Mouse (Mus musculus): ENCODE measurements around the gene Mrpl10. TPM values are rescaled to one million over a fixed set of nuclear protein-coding genes. Genes with fewer than 3 reads are reported as not detected.

Mrpl10 gene
- polyA plus RNA-seq (2015; fragmentation: Nextera tagmentation; extraction: Ambion mirVana) = 59.4 and 62.0 TPM in 2 replicates

DNA sequence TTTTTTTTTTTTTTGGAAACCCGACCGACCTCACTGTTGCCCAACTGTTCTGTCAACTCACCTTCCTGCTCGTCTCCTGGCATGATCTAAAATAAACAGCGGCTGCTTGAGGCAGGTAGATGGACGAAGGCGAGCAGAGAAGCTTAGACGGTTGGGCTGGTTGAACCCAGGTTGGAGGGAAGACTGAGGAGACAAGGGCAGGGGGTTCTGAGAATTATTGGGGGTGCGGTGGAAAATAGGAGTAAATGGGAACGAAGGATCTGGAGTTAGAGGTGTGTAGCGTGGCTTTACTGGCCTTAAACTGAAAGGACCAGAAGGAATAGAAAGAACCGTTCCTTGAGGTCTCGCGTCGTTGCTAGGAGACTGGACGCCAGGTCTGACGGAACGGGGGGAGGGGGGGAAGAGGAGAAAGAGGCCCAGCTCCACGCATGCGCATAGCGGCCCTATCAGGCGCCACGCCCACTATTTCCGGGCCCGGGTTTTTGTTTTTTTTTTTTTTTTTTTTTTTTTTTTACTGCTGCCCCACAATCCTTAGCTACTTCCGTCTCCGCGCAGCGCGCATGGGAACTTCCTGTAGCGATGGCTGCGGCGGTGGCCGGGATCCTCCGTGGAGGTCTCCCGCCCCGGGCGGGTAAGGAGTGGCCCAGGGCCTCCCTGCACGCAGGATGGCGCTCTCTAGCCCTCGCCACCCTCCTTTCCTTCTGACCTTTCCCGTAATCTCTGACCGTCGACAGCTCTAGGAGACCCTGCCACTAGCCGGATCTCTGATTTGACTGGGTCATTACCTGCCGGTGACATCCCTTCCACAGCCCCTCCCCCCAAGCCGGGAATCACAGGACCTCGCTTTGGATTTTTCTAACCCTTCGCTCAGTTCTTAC, at the start of gene Mrpl10, which contains the start of gene Lrrc46:
Gene Mrpl10, plus strand, starts transcription at position 539 of the 878 bp plus-strand sequence.
Gene Lrrc46, minus strand, starts transcription at position 386 of the 878 bp plus-strand sequence.
- peak; percentile 89 for ATAC-seq (ENCODE audit: low FRiP score)
- H3K4me2 ChIP-seq = peak within 1 kb of the TSS; percentile 81
- no peaks in the 10 kb centered on the region for H3K27me3 ChIP-seq
- H3K4me3 ChIP-seq = peak within 1 kb of the TSS; percentile 76
- no peaks in the 10 kb centered on the region for H3K9me3 ChIP-seq
- H3K9ac ChIP-seq = peak within 1 kb of the TSS; percentile 90
- H3K4me1 ChIP-seq (replicated peaks) = peaks cover 23% of the 10 kb centered on the region
- under 1% methylated on average over 48 of the region's 48 CpGs for WGBS
- H3K36me3 ChIP-seq = peaks cover 21% of the 10 kb centered on the region
- H3K27ac ChIP-seq = peak within 1 kb of the TSS; percentile 88

DNA sequence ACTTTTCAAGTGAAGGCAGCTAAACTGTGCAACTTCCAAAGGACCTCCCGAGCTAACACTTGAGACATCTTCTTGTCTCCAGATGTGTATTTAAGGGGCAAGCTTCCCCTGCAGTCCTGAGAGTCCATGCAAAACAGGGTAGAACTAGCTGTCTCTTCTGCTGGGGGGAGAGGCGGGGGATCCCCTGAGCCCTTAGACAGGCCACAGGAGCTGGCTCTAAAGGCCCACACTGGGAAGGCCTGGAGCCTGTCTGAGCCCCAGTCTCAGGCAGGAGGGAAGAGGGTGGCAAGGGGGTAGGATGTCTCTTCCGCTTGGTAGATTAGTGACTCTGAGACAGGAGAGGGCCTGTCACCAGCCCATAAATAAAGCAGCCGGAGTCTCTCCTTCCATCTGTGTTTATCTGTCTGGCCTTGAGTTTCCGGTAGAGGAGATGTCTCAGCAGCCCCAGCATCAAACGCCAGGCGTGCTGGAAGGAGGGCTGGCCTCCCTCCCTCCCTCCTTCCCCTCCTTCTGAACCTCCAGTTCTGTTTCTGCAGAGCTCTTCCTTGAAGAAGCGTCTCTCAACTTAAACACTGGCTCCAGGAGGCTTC, 48.5 kb upstream of the Mrpl10 start:
- Histone ChIP-seq H3K4me1 (replicated peaks) (peaks cover 32% of the 10 kb centered on the region), H3K27me3 (peaks cover 27% of the 10 kb centered on the region), H3K36me3 (no peaks in the 10 kb centered on the region), H3K4me3 (no peak overlapping the region), H3K4me2 (no peak overlapping the region), H3K9me3 (no peaks in the 10 kb centered on the region), H3K27ac (no peak overlapping the region), H3K9ac (peak overlapping the region; percentile 43)
- WGBS = 54% methylated on average over 8 of the region's 8 CpGs
- no peak for ATAC-seq (ENCODE audit: low FRiP score)

DNA sequence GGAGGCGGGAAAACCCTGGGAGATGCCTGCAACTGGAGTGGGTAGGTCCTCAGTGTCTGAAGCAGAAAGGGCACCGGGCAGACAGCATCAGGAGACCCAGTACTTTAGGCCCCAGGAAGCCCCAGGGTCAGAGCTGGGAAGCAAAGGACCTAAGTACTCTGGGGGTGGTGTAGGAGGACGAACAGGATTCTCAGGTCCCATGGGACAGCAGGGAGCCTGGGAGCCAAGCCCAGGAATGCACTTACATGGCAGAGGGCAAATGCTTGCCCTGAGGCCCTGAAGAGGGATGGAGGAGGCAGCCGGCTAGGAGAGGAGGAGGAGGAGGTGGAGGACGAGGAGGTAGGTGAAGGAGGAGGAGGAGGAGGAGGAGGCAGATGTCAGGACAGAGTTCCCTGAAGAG, 46.3 kb upstream of the Mrpl10 start:
- no peak overlapping the region; the same call in 1 of the 2 replicates for H3K9ac ChIP-seq
- no peak overlapping the region for H3K27ac ChIP-seq
- H3K9me3 ChIP-seq = no peaks in the 10 kb centered on the region
- WGBS = 25% methylated on average over 5 of the region's 5 CpGs
- peaks cover 26% of the 10 kb centered on the region for H3K27me3 ChIP-seq
- H3K4me1 ChIP-seq (replicated peaks) = peaks cover 25% of the 10 kb centered on the region
- no peak overlapping the region for H3K4me3 ChIP-seq
- ATAC-seq (ENCODE audit: low FRiP score) = no peak
- no peaks in the 10 kb centered on the region for H3K36me3 ChIP-seq
- H3K4me2 ChIP-seq = no peak overlapping the region

DNA sequence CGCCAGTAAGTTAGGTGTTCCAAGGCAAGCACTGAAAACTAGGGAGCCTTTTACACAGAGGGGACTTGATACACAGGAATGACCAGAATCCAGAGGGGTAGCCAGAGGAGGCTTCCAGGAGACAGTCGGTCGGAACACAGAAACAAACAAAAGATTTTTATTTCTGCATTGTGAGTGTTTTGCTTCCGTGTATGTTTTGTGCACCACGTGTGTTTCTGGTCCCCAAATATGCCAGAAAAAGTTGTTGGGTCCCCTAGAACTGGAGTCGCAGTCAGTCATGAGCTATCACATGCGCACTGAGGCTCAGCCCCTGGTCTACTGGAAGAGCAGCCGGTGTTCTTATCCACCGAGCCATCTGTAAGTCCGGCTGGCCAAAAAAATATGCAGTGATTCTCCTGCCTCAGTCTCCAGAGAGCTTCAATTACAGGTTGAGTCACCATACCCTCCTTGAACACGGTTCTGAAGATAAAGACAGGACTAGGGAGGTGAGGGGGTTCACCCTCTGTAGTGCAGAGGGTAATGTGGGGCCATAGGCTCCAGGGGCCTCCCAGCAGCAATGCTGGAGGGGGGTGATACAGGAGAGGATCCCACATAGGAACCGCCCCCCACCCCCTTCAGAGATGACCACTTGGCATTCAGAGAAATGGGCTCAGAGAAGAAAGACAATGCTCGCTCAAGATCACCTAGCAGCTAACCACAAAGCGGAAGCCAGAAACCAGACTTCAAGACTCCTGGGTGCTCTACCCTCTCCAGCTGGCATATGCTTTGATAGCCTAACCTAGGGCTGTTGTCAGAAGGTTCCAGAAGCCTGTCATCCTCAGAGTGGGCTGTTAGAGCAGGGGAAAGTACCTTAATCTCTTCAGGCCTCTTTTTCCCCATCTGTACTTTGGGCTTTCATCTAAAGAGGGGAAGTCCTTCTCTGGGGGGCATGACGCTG, 45.3 kb upstream of the Mrpl10 start:
- no peak overlapping the region for H3K4me3 ChIP-seq
- H3K4me2 ChIP-seq = no peak overlapping the region
- H3K27me3 ChIP-seq = peaks cover 27% of the 10 kb centered on the region
- WGBS = 81% methylated on average over 15 of the region's 15 CpGs
- ATAC-seq (ENCODE audit: low FRiP score) = no peak
- no peak overlapping the region for H3K27ac ChIP-seq
- peaks cover 25% of the 10 kb centered on the region for H3K4me1 ChIP-seq (replicated peaks)
- H3K9ac ChIP-seq = no peak overlapping the region
- no peaks in the 10 kb centered on the region for H3K36me3 ChIP-seq
- no peaks in the 10 kb centered on the region for H3K9me3 ChIP-seq

DNA sequence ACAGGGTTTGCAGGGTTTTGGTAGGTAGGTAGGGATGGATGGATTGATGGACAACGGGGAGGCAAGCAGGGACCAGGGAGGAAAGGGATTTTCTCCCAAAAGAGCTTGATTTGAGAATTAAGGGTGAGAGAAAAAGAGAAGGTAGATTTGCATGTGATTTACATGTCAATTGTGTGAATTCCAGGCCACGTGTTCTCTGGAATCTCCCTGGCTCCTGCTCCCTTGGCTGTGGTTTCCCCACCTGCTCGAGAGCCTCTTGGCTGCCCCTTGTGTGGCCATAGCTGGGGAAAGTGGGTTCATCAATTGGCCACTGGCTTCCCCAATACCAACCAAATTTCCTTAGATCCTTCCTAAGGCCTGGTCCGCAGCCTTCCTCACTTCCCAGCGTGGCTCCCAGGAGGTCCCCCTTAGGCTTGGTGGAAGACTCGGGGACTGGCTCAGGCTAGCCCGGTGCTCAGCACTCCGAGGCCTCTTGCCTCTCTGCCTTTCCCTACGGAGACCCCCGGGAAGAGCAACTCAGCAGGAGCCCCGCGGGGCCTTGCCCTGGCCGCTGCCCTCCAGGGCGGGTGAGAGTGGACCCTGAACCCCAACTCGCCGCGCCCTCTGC, 44.5 kb upstream of the Mrpl10 start:
- H3K4me3 ChIP-seq = peak overlapping the region; percentile 37
- 9% methylated on average over 17 of the region's 17 CpGs for WGBS
- peak overlapping the region; percentile 73 for H3K9ac ChIP-seq
- peaks cover 25% of the 10 kb centered on the region for H3K4me1 ChIP-seq (replicated peaks)
- peak; percentile 7; the same call in 1 of the 2 replicates for ATAC-seq (ENCODE audit: low FRiP score)
- 0 out of 2 replicates have a peak overlapping the region, but pooled peaks have one; percentile 23 for H3K27ac ChIP-seq
- peaks cover 30% of the 10 kb centered on the region; the same call in 1 of the 2 replicates for H3K27me3 ChIP-seq
- no peaks in the 10 kb centered on the region for H3K36me3 ChIP-seq
- no peaks in the 10 kb centered on the region for H3K9me3 ChIP-seq
- peak overlapping the region; percentile 61 for H3K4me2 ChIP-seq

DNA sequence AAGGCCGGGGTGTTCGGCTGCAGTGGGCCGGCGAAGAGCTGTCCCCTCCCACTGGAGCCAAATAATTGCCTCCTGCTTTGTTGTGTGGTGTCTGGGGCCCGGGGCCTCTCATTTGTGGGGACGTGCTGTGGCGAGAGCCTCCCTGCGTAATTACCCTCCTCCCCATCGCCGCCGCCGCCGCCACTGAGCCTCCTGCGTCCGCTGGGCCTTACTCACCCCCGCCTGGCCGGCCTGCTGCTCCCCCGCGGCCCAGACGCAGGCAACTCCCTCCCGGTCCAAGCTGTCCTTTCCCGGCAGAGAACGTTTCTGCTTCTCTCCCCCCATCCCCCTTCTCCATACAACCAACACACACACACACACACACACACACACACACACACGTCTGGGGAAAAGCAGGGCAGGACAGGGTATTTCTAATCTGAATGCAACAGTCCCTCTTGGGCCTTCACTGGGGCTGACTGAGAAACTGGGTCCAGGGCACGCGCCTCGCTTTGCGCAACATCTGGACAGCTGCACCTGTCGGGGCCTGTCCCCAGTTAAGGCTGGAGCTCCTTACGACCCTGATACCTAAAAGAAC, 43.9 kb upstream of the Mrpl10 start:
- H3K36me3 ChIP-seq = no peaks in the 10 kb centered on the region
- WGBS = 7% methylated on average over 27 of the region's 30 CpGs
- H3K4me1 ChIP-seq (replicated peaks) = peaks cover 25% of the 10 kb centered on the region
- 0 out of 2 replicates have a peak overlapping the region, but pooled peaks have one; percentile 23 for H3K27ac ChIP-seq
- peak overlapping the region; percentile 61 for H3K4me2 ChIP-seq
- H3K9ac ChIP-seq = peak overlapping the region; percentile 73
- H3K4me3 ChIP-seq = peak overlapping the region; percentile 37
- peak; percentile 49; the same call in 1 of the 2 replicates for ATAC-seq (ENCODE audit: low FRiP score)
- H3K9me3 ChIP-seq = no peaks in the 10 kb centered on the region
- H3K27me3 ChIP-seq = peaks cover 35% of the 10 kb centered on the region; the same call in 1 of the 2 replicates

DNA sequence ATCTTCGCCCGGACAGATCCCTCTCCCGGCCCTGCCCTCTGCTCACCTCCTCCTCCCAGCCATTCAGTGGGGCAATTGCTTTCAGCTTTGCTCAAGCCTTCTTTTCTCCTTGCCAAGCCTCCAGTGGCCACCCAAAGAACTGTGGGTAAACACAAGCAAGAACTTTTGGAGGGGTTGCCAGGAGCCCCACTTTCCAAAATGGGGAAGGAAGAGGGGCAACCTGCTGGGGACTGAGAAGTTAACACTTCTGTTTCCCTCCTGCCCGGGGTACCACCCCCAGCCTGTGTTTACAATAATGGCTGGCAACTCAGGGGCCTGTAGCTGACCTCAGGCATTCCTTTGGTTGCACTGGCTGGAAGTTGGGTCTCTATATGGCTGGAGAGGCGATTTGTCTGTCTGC, 38.2 kb upstream of the Mrpl10 start:
- H3K27me3 ChIP-seq = peaks cover 59% of the 10 kb centered on the region
- no peak overlapping the region for H3K9ac ChIP-seq
- H3K4me1 ChIP-seq (replicated peaks) = 0 out of 2 replicates have a peak, but pooled peaks cover 4% of the 10 kb centered on the region
- no peak overlapping the region for H3K4me2 ChIP-seq
- no peaks in the 10 kb centered on the region for H3K9me3 ChIP-seq
- H3K27ac ChIP-seq = no peak overlapping the region
- no peak for ATAC-seq (ENCODE audit: low FRiP score)
- WGBS = 27% methylated on average over 5 of the region's 5 CpGs
- no peaks in the 10 kb centered on the region for H3K36me3 ChIP-seq
- no peak overlapping the region for H3K4me3 ChIP-seq

DNA sequence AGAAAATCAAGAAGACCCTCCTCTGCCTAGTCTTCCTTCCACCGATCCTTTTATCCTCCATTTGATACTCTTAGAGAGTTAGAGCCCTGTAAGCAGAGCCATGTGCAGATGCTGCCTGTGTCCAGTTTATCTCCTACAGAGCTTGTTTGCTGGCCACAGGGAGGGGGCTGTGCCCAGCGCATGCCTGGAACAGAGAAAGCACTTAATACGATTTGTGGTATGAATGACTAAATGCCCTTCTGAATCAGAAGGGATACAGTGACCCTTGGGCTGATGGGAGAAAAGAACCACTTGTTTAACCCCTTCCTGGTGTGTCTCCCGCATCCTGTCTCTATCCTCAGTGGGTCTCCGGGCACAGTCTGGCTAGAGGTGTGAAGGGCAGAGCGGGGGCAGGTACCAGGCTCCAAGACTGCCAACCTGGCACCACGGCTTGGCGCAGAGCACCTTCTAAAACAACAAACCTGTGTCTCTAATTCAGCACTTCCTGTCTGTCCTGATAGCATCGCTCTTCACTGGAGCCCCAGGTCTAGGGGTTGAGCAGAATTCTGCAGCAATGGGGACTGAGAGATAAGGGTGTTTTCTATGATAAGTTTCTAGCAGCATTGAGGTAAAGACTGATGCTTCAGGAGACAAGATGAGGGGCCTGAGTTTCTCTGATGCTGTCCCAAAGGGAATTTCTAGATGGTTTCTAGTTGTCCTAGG, 34.1 kb upstream of the Mrpl10 start:
- Histone ChIP-seq H3K9me3 (no peaks in the 10 kb centered on the region), H3K4me2 (no peak overlapping the region), H3K4me1 (replicated peaks) (0 out of 2 replicates have a peak, but pooled peaks cover 4% of the 10 kb centered on the region), H3K4me3 (no peak overlapping the region), H3K27me3 (peaks cover 70% of the 10 kb centered on the region), H3K27ac (no peak overlapping the region), H3K36me3 (no peaks in the 10 kb centered on the region), H3K9ac (no peak overlapping the region)
- ATAC-seq (ENCODE audit: low FRiP score) = no peak
- WGBS = 80% methylated on average over 9 of the region's 9 CpGs

DNA sequence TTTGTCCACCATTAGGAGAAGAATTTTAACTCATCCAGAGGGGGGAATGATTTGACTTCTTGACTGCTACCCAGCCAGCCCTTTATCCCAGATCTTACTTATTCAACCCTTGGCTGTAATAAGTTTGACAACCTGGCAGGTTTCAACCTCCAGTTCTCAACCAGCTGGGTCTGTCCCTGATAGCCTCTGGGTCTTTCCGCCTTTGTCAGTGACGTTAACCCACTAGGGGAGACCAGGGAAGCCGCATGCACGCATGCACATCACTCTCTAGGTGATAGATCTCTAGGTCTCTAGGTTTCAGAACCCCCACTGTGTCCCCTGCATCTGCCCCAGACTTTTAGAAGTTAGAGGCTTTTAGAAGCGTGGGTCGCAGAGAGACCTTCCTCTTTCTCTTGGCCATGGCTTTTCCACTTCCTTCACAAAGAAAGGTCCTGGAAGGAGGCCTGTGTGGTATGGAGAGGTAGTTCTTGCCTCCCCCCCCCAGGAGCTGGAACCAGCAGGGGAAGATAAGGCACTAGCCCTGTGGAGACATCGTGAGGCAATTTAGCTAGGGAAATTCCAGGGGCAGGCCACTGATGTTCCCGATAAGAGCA, 32.1 kb upstream of the Mrpl10 start:
- WGBS = 58% methylated on average over 8 of the region's 8 CpGs
- Histone ChIP-seq H3K4me3 (no peak overlapping the region), H3K27ac (no peak overlapping the region), H3K9ac (no peak overlapping the region; the same call in 1 of the 2 replicates), H3K36me3 (no peaks in the 10 kb centered on the region), H3K27me3 (peaks cover 71% of the 10 kb centered on the region), H3K4me1 (replicated peaks) (no peaks in the 10 kb centered on the region), H3K9me3 (no peaks in the 10 kb centered on the region), H3K4me2 (no peak overlapping the region)
- no peak for ATAC-seq (ENCODE audit: low FRiP score)

DNA sequence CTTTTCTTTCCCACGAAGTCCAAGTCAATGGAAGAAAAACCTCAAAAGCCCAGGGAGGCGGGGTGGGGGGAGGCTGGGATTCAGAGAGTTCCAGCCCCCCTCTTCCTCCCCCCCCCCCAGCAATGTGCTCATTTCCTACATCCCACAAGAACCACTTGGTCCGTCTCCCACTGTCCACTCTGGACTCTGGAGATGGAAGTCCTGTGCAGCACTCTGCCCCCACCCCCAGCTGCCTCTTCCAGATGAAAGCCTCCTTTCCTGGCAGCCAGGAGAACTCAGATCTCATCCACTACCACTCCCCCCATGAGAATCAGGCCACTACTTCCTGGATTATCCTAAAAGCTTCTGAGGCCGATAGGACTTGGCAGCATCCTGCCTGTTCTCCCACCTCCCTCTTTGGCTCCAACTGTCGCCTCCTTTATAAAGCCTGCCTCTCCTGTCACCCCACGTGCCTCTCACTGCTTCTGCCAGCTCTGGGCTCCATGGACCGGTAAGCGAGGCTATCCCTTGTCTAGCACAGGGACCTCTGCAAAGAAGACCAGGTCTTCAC, 28.2 kb upstream of the Mrpl10 start, which contains the start of gene Sp6:
Gene Sp6, plus strand, starts transcription at position 274 of the 550 bp plus-strand sequence.
- no peaks in the 10 kb centered on the region for H3K36me3 ChIP-seq
- peaks cover under 1% of the 10 kb centered on the region; the same call in 1 of the 2 replicates for H3K4me1 ChIP-seq (replicated peaks)
- 42% methylated on average over 8 of the region's 8 CpGs for WGBS
- no peak within 1 kb of the TSS for H3K27ac ChIP-seq
- no peak within 1 kb of the TSS for H3K4me3 ChIP-seq
- H3K9me3 ChIP-seq = no peaks in the 10 kb centered on the region
- no peak for ATAC-seq (ENCODE audit: low FRiP score)
- H3K27me3 ChIP-seq = peaks cover 89% of the 10 kb centered on the region
- no peak within 1 kb of the TSS for H3K9ac ChIP-seq
- H3K4me2 ChIP-seq = no peak within 1 kb of the TSS

All from hindbrain, embryonic 13.5 days (tissue).